Mouse (Mus musculus): Measurements from ENCODE around the gene Tsc22d4.
"Not testable (repeated sequence)": the region's sequence is repeated elsewhere in the genome, so short reads cannot be mapped to it uniquely, and the experiment has no call there.

Tsc22d4 gene

GRCm38 (mm10) chr5:137741023-137741931 lies 4.3 kb upstream of the Tsc22d4 start, which contains the start of gene Nyap1:
Gene Nyap1, minus strand, starts transcription at chr5:137741607.
- DNase-seq (ENCODE audit: low spot score), result peak; percentile 83

GRCm38 (mm10) chr5:137742048-137742447 lies 3.5 kb upstream of the Tsc22d4 start:
- DNase-seq (ENCODE audit: low spot score), result no peak

GRCm38 (mm10) chr5:137742836-137743235 lies 2.7 kb upstream of the Tsc22d4 start:
- no peak for DNase-seq (ENCODE audit: low spot score)

- no peak for DNase-seq (ENCODE audit: low spot score)
Observed at GRCm38 (mm10) chr5:137744197-137744596, 1.3 kb upstream of the Tsc22d4 start.

- peak; percentile 80 for DNase-seq (ENCODE audit: low spot score)
Observed at GRCm38 (mm10) chr5:137746282-137746850, 836 bp downstream of the Tsc22d4 start.

- DNase-seq (ENCODE audit: low spot score), result peak; percentile 23
Observed at GRCm38 (mm10) chr5:137746851-137747325, 1.4 kb downstream of the Tsc22d4 start.

GRCm38 (mm10) chr5:137747326-137747961 lies 1.9 kb downstream of the Tsc22d4 start:
- DNase-seq (ENCODE audit: low spot score), result peak; percentile 32

GRCm38 (mm10) chr5:137748130-137748770 lies 2.7 kb downstream of the Tsc22d4 start:
- DNase-seq (ENCODE audit: low spot score), result peak; percentile 49

- no peak for DNase-seq (ENCODE audit: low spot score)
Observed at GRCm38 (mm10) chr5:137749196-137749836, 3.8 kb downstream of the Tsc22d4 start.

GRCm38 (mm10) chr5:137750212-137750611 lies 4.7 kb downstream of the Tsc22d4 start:
- not testable (repeated sequence) for DNase-seq (ENCODE audit: low spot score)

GRCm38 (mm10) chr5:137751221-137751887 lies 5.8 kb downstream of the Tsc22d4 start:
- DNase-seq (ENCODE audit: low spot score), result no peak

GRCm38 (mm10) chr5:137751988-137752387 lies 6.5 kb downstream of the Tsc22d4 start:
- no peak for DNase-seq (ENCODE audit: low spot score)

GRCm38 (mm10) chr5:137753111-137753832 lies 7.7 kb downstream of the Tsc22d4 start:
- DNase-seq (ENCODE audit: low spot score), result no peak

- no peak for DNase-seq (ENCODE audit: low spot score)
Observed at GRCm38 (mm10) chr5:137755425-137755824, 9.9 kb downstream of the Tsc22d4 start.

GRCm38 (mm10) chr5:137756106-137756505 lies 10.6 kb downstream of the Tsc22d4 start:
- no peak for DNase-seq (ENCODE audit: low spot score)

- DNase-seq (ENCODE audit: low spot score), result peak; percentile 92
Observed at GRCm38 (mm10) chr5:137756882-137757661, 11.5 kb downstream of the Tsc22d4 start.

- DNase-seq (ENCODE audit: low spot score), result no peak
Observed at GRCm38 (mm10) chr5:137757887-137758286, 12.4 kb downstream of the Tsc22d4 start.

- no peak for DNase-seq (ENCODE audit: low spot score)
Observed at GRCm38 (mm10) chr5:137758921-137759534, 13.5 kb downstream of the Tsc22d4 start.

- DNase-seq (ENCODE audit: low spot score), result peak; percentile 82
Observed at GRCm38 (mm10) chr5:137759971-137760412, 14.5 kb downstream of the Tsc22d4 start.

Data from embryo, embryonic 10.5 days (tissue).